Mouse (Mus musculus): ENCODE measurements around the gene Stfa3. TPM values are rescaled to one million over a fixed set of nuclear protein-coding genes. Genes with fewer than 3 reads are reported as not detected.
"Not testable (repeated sequence)": the region's sequence is repeated elsewhere in the genome, so short reads cannot be mapped to it uniquely, and the experiment has no call there.

The Stfa3 gene
- polyA plus RNA-seq, 1 experiment from 2014 or later: 1.6 TPM

DNA sequence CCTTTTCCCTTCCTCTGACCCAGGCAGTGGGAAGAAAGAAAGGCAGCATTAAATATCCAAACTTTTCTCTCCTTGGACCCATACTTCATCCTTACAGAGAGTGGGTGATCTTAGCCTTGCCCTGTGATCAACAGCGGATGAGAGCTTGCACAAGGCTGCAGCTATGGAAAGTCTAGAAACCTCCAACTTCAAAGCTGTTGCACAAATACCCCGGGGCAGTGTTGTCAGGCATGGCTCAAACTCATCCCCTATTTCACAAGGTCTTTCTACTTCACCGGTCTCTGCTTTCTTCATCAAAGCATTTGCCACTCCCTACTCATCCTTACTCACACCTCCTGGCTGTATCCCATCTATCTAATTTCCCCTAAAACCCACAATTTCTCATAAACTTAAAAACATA lies 10.2 kb upstream of the Stfa3 start:
- H3K27me3 ChIP-seq: no peaks in the 10 kb centered on the region
- no peak for ATAC-seq (ENCODE audit: insufficient number of reproducible peaks, insufficient read depth, low FRiP score, low TSS enrichment)
- WGBS: 79% methylated on average over 3 of the region's 3 CpGs

DNA sequence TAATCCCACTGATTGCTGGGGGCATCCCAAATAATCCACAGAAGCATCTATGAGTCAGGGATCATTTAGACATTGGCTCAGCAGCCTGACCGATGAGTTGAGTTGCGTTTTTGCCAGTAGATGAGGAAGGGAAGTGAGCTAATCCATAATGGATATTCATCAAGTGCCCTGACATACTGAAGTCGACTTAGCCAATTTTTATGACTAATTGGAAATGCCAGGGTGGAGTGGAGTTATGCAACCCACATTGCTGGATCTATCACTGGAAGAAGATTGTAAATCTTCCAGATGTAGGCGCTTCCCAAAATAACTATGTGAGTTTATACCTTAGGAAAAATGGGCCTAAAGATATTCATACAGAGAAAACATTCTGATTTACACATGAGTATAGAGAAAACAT lies 8.9 kb upstream of the Stfa3 start:
- H3K9me3 ChIP-seq: no peaks in the 10 kb centered on the region
- H3K4me2 ChIP-seq (replicated peaks): no peak overlapping the region
- WGBS: 83% methylated on average over 4 of the region's 4 CpGs
- H3K9ac ChIP-seq: no peak overlapping the region
- H3K27ac ChIP-seq: no peak overlapping the region
- H3K27me3 ChIP-seq: no peaks in the 10 kb centered on the region
- H3K36me3 ChIP-seq: no peaks in the 10 kb centered on the region
- no peak overlapping the region for H3K4me3 ChIP-seq
- no peak for ATAC-seq (ENCODE audit: insufficient number of reproducible peaks, insufficient read depth, low FRiP score, low TSS enrichment)
- H3K4me1 ChIP-seq: no peaks in the 10 kb centered on the region

More for the DNA sequence above, 10.2 kb upstream of the Stfa3 start:
- Histone ChIP-seq H3K4me2 (replicated peaks) (no peak overlapping the region), H3K36me3 (no peaks in the 10 kb centered on the region), H3K27ac (no peak overlapping the region), H3K4me1 (no peaks in the 10 kb centered on the region), H3K4me3 (no peak overlapping the region), H3K9me3 (no peaks in the 10 kb centered on the region), H3K9ac (no peak overlapping the region)

DNA sequence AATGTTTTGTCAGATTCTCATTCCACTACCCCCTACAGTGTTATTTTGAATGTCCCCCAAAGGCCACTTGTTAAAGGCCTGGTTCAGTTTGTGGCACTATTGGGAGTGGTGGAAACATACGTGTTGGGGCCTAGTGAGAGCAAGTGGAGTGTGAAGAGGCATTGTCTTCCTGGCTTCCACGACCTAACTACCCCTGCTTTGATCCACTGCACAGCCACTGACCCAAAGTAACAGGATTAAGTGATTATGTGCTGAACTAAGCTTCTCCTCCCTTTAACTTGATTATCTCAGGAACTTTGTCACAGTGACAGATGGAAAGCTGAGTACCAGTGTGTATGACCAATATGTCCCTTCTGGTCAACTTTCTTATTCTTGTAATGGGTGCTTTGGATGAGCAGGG lies 5.2 kb upstream of the Stfa3 start:
- no peaks in the 10 kb centered on the region for H3K4me1 ChIP-seq
- H3K9me3 ChIP-seq: no peaks in the 10 kb centered on the region
- no peak overlapping the region for H3K9ac ChIP-seq
- ATAC-seq (ENCODE audit: insufficient number of reproducible peaks, insufficient read depth, low FRiP score, low TSS enrichment): no peak
- 31% methylated on average over 2 of the region's 2 CpGs for WGBS
- H3K36me3 ChIP-seq: no peaks in the 10 kb centered on the region
- H3K4me3 ChIP-seq: no peak overlapping the region
- no peak overlapping the region for H3K27ac ChIP-seq
- H3K27me3 ChIP-seq: no peaks in the 10 kb centered on the region
- no peak overlapping the region for H3K4me2 ChIP-seq (replicated peaks)

DNA sequence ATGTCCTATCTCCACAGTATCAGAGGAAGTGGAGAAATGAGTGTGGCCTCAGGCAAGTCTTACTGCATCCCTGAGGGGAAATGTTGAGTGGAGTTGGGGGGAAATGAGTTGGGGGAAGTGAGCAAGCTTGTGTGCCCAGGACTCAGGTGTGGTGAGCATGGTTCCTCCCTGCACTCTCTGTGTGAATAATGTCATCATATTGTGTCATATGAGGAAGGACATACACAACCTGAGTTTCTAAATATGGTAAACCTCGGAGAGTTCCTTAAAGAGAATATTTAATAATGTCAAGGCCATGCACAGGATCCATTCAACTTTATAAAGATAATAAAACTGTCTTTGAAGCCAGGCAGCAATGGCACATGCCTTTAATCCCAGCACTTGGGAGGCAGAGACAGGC lies 34.2 kb downstream of the Stfa3 start:
- not testable (repeated sequence) for H3K36me3 ChIP-seq; H3K4me2 ChIP-seq (replicated peaks); H3K9ac ChIP-seq; H3K4me3 ChIP-seq; H3K9me3 ChIP-seq; H3K27ac ChIP-seq; ATAC-seq (ENCODE audit: insufficient number of reproducible peaks, insufficient read depth, low FRiP score, low TSS enrichment); H3K4me1 ChIP-seq; H3K27me3 ChIP-seq
- WGBS: 84% methylated on average over 1 of the region's 1 CpGs

DNA sequence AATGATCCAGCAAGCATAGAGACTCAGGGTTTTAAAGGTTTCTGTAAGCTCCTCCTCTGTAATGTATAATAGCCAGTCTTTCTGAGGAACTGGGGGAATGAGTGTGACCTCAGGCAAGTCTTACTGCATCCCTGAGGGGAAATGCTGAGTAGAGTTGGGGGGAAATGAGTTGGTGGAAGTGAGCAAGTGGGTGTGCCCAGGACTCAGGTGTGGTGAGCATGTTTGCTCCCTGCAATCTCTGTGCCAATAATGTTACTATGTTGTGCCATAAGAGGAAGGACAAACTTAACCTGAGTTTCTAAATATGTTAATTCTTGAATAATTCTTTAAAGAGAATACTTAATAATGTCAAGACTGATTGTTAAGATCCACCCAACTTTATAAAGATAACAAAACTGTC lies 46.8 kb downstream of the Stfa3 start, which contains the start of gene Stfa2:
TSS of gene Stfa2 (minus strand) at position 101 of the 400 bp plus-strand sequence.
- Histone ChIP-seq H3K27me3 (no peaks in the 10 kb centered on the region), H3K9ac (no peak within 1 kb of the TSS), H3K4me1 (no peaks in the 10 kb centered on the region), H3K4me2 (replicated peaks) (no peak within 1 kb of the TSS), H3K9me3 (no peaks in the 10 kb centered on the region), H3K4me3 (no peak within 1 kb of the TSS), H3K36me3 (no peaks in the 10 kb centered on the region), H3K27ac (no peak within 1 kb of the TSS)
- ATAC-seq (ENCODE audit: insufficient number of reproducible peaks, insufficient read depth, low FRiP score, low TSS enrichment): no peak

Other genes starting within 250 kb of the Stfa3 start
- gene Gm5416, start 245.0 kb downstream of the Stfa3 start, polyA plus RNA-seq (2016; fragmentation: Nextera tagmentation; extraction: Ambion mirVana): not detected in 2 replicates
- 0.99 TPM in 1 of 2 replicates, not detected in the other for gene 2010005H15Rik, start 233.9 kb downstream of the Stfa3 start, polyA plus RNA-seq (2016; fragmentation: Nextera tagmentation; extraction: Ambion mirVana)
- 5.2 and 5.5 TPM in 2 replicates for gene Stfa1, start 178.4 kb downstream of the Stfa3 start, polyA plus RNA-seq (2016; fragmentation: Nextera tagmentation; extraction: Ambion mirVana)
- not detected in 2 replicates for gene BC117090, start 121.1 kb downstream of the Stfa3 start, polyA plus RNA-seq (2016; fragmentation: Nextera tagmentation; extraction: Ambion mirVana)
- gene BC100530, start 87.6 kb downstream of the Stfa3 start, polyA plus RNA-seq (2016; fragmentation: Nextera tagmentation; extraction: Ambion mirVana): 4.3 and 6.6 TPM in 2 replicates
- gene Stfa2, start 46.9 kb downstream of the Stfa3 start, polyA plus RNA-seq (2016; fragmentation: Nextera tagmentation; extraction: Ambion mirVana): 0.79 TPM in 1 of 2 replicates, not detected in the other
- 0.11 and 0.56 TPM in 2 replicates for gene Casr, start 106.7 kb upstream of the Stfa3 start, polyA plus RNA-seq (2016; fragmentation: Nextera tagmentation; extraction: Ambion mirVana)
- 0.99 and 1.5 TPM in 2 replicates for gene Cd86, start 210.7 kb upstream of the Stfa3 start, polyA plus RNA-seq (2016; fragmentation: Nextera tagmentation; extraction: Ambion mirVana)
- gene Ildr1, start 238.6 kb upstream of the Stfa3 start, polyA plus RNA-seq (2016; fragmentation: Nextera tagmentation; extraction: Ambion mirVana): 1.9 and 2.4 TPM in 2 replicates

All from embryonic facial prominence, embryonic 12.5 days (tissue).